Mouse (Mus musculus): ENCODE results near the gene Olfr670.
"Not testable (repeated sequence)": the region's sequence is repeated elsewhere in the genome, so short reads cannot be mapped to it uniquely, and the experiment has no call there.

The Olfr670 gene

DNA sequence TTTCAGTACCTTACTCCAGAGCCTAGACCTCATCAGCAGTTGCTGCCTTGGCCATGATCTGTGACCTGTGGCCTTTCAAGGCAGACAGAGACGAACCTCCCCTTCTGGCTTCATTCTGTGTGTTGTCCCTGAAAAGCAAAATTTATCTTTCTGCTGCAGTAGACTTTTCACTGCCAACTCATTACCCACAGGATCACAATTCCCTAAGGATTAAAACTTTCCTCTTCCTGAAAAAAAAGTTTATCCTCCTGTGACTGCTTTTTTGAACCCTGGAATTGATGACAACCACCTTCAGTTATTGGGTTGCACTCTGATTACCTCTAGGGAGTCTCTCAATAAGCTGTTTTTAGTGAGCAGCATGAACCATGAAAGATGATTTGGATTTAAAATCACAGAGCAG is at the start of gene Olfr670:
Gene Olfr670, minus strand, starts transcription at position 101 of the 400 bp plus-strand sequence.
- no peak for DNase-seq (ENCODE audit: low read depth, low spot score)

- no peak for DNase-seq (ENCODE audit: low read depth, low spot score)
Measured at GRCm38 (mm10) chr7:105001929-105002328, 39.5 kb upstream of the Olfr670 start, which contains the start of gene Olfr672. TSS of gene Olfr672 (minus strand) at chr7:105002029.

DNA sequence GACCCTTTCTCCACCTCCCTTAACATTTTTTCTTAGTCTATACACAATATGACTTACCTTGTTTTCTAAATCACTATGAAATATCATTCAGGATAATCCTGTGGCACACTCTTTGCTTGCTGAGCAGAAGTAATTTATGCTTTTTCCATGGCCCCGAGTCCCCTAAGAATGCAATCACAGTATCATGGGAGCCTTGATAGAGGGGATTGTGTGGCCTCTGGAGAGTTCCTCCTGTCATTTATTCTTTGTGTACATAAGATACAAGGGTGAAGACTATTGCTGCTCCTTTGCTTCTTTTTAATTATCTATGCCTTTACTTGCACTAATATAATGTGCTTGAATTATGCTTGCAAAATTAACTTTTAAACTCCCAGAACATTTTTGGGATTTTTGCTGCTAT is 16.6 kb upstream of the Olfr670 start, which contains the start of gene Olfr671:
Gene Olfr671, minus strand, starts transcription at position 101 of the 400 bp plus-strand sequence.
- no peak for DNase-seq (ENCODE audit: low read depth, low spot score)

- DNase-seq (ENCODE audit: low read depth, low spot score), result not testable (repeated sequence)
Measured at GRCm38 (mm10) chr7:104972507-104972906, 10.1 kb upstream of the Olfr670 start.

GRCm38 (mm10) chr7:104950234-104950633 is 12.2 kb downstream of the Olfr670 start:
- DNase-seq (ENCODE audit: low read depth, low spot score), result not testable (repeated sequence)

DNA sequence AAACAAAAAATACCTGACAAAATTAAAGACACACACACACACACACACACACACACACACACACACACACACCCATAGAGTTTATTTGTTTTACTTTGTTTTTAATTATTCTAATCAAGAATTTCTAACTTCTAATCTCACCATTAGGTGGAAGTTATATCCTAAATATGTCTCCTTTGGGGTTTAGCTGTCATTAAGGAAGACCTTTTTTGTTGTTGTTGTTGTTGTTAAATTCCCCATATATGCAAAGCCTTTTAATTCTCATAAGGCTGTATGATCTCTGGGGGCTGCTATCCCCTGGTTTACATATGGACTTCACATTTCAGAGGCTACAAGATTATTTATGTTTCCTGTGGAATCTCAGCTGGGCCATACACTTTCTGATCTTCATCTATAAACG is 28.5 kb downstream of the Olfr670 start, which contains the start of gene Olfr669:
Gene Olfr669, plus strand, starts transcription at position 301 of the 400 bp plus-strand sequence.
- no peak for DNase-seq (ENCODE audit: low read depth, low spot score)

GRCm38 (mm10) chr7:104927957-104928356 is 34.5 kb downstream of the Olfr670 start, which contains the start of gene Olfr668:
TSS of gene Olfr668 (minus strand) at chr7:104928057.
- no peak for DNase-seq (ENCODE audit: low read depth, low spot score)

DNA sequence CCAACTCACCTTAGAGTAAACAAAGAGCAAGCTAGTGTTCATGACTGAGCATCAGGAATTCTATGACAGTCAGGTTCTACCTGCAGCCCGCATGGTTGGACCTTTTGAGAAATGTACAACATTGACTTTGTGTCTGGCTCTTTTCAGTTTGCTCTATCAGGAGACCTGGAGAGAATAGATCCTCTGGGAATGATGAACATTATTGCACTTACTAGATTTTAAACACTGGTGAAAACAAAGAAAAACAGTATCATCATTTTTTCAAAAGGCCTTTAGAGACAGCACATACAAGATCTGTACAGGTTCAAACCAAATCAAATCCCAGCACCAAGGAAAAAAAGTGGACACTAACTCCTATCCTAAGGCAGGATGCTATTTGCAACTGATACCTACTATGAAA is 41.0 kb downstream of the Olfr670 start, which contains the start of gene Olfr667:
Gene Olfr667, minus strand, starts transcription at position 101 of the 400 bp plus-strand sequence.
- DNase-seq (ENCODE audit: low read depth, low spot score), result no peak

Data from WW6 (cell line).